Mouse (Mus musculus) lung, embryonic 15.5 days (tissue): Measurements from ENCODE around the gene Gm12355. TPM values are rescaled to one million over a fixed set of nuclear protein-coding genes. Genes with fewer than 3 reads are reported as not detected.
"Not testable (repeated sequence)": the region's sequence is repeated elsewhere in the genome, so short reads cannot be mapped to it uniquely, and the experiment has no call there.

ENCODE experiments used
- ATAC-seq: fragments of 200-750 bp; cut with Nextera tagmentation; 2 replicates; pipeline ENCODE4 v1.8.0; 2017; ENCODE audit warnings: moderate number of reproducible peaks, borderline replicate concordance; ENCODE audit not compliant: low FRiP score, low TSS enrichment; ENCODE audit errors: extremely low read depth
- H3K27ac ChIP-seq: fragments of 300-500 bp; sonication (generic); 2 replicates; pipeline ENCODE4 v1.5.1; 2015; ENCODE audit warnings: moderate library complexity, mild to moderate bottlenecking, inconsistent platforms
- H3K27me3 ChIP-seq: fragments of 300-500 bp; sonication (generic); 2 replicates; pipeline ENCODE4 v1.6.1; 2015; ENCODE audit warnings: inconsistent platforms
- H3K36me3 ChIP-seq: fragments of 300-500 bp; sonication (generic); 2 replicates; pipeline ENCODE4 v1.6.1; 2015; ENCODE audit warnings: inconsistent platforms
- H3K4me1 ChIP-seq: fragments of 300-500 bp; sonication (generic); 2 replicates; pipeline ENCODE4 v1.6.1; 2015; ENCODE audit warnings: inconsistent platforms
- H3K4me2 ChIP-seq: fragments of 300-500 bp; sonication (generic); 2 replicates; pipeline ENCODE4 v1.6.1; 2015; ENCODE audit warnings: inconsistent platforms, mild to moderate bottlenecking, moderate library complexity
- H3K4me3 ChIP-seq: fragments of 300-500 bp; sonication (generic); 2 replicates; pipeline ENCODE4 v1.5.1; 2015; ENCODE audit warnings: mild to moderate bottlenecking, inconsistent platforms
- H3K9ac ChIP-seq: fragments of 300-500 bp; sonication (generic); 2 replicates; pipeline ENCODE4 v1.6.1; 2015; ENCODE audit warnings: inconsistent platforms
- H3K9me3 ChIP-seq: fragments of 300-500 bp; sonication (generic); 2 replicates; pipeline ENCODE4 v1.6.1; 2016; ENCODE audit warnings: inconsistent platforms
- WGBS: fragments of 180-500 bp; shearing (Covaris S2); methylation state at CpG from one replicate; pipeline ENCODE4 v1.1.7; 2015; 5-methylcytosine and 5-hydroxymethylcytosine counted together
- polyA plus RNA-seq: library from polyadenylated mRNA; unstranded; fragments of >200 nt; fragmentation: Nextera tagmentation; extraction: Ambion mirVana; gene quantifications from 2 replicates; pipeline ENCODE4 v1.2.1, GENCODE M21; 2015

Gene Gm12355
- 1.0 and 1.4 TPM in 2 replicates for polyA plus RNA-seq

- WGBS: 89% methylated on average over 10 of the region's 10 CpGs
- Histone ChIP-seq H3K9ac (no peak within 1 kb of the TSS), H3K27ac (no peak within 1 kb of the TSS), H3K9me3 (no peaks in the 10 kb centered on the region), H3K4me2 (no peak within 1 kb of the TSS), H3K4me1 (no peaks in the 10 kb centered on the region), H3K4me3 (no peak within 1 kb of the TSS), H3K27me3 (no peaks in the 10 kb centered on the region), H3K36me3 (no peaks in the 10 kb centered on the region)
- no peak for ATAC-seq
Measured at GRCm38 (mm10) chr11:98625611-98626410, at the start of gene Gm12355, which contains the start of gene Gsdma3. Gene Gm12355 (minus strand): TSS chr11:98625661. Gene Gsdma3 (plus strand): TSS chr11:98626360.

GRCm38 (mm10) chr11:98673136-98673535, 47.7 kb upstream of the Gm12355 start:
- H3K4me2 ChIP-seq, H3K9me3 ChIP-seq, H3K36me3 ChIP-seq, H3K4me3 ChIP-seq, H3K27me3 ChIP-seq, H3K4me1 ChIP-seq, H3K9ac ChIP-seq, H3K27ac ChIP-seq: not testable (repeated sequence)
- WGBS: 13% methylated on average over 7 of the region's 7 CpGs
- peak; percentile 46; the same call in 1 of the 2 replicates for ATAC-seq

- Histone ChIP-seq H3K9ac (no peak overlapping the region), H3K4me2 (no peak overlapping the region), H3K4me1 (no peaks in the 10 kb centered on the region), H3K27me3 (peaks cover 11% of the 10 kb centered on the region; the same call in 1 of the 2 replicates), H3K27ac (no peak overlapping the region), H3K4me3 (no peak overlapping the region), H3K36me3 (no peaks in the 10 kb centered on the region), H3K9me3 (no peaks in the 10 kb centered on the region)
- WGBS: 72% methylated on average over 5 of the region's 5 CpGs
- no peak for ATAC-seq
Measured at GRCm38 (mm10) chr11:98672482-98672881, 47.0 kb upstream of the Gm12355 start.

- no peaks in the 10 kb centered on the region for H3K36me3 ChIP-seq
- no peaks in the 10 kb centered on the region for H3K9me3 ChIP-seq
- H3K4me3 ChIP-seq: no peak overlapping the region
- H3K4me1 ChIP-seq: no peaks in the 10 kb centered on the region
- WGBS: 55% methylated on average over 5 of the region's 5 CpGs
- H3K27ac ChIP-seq: no peak overlapping the region
- no peak for ATAC-seq
- H3K9ac ChIP-seq: no peak overlapping the region
- H3K27me3 ChIP-seq: peaks cover 14% of the 10 kb centered on the region; the same call in 1 of the 2 replicates
- no peak overlapping the region for H3K4me2 ChIP-seq
Measured at GRCm38 (mm10) chr11:98671857-98672256, 46.4 kb upstream of the Gm12355 start.

- H3K4me3 ChIP-seq: no peak overlapping the region
- 64% methylated on average over 3 of the region's 3 CpGs for WGBS
- no peaks in the 10 kb centered on the region for H3K36me3 ChIP-seq
- peaks cover 14% of the 10 kb centered on the region; the same call in 1 of the 2 replicates for H3K27me3 ChIP-seq
- H3K4me1 ChIP-seq: no peaks in the 10 kb centered on the region
- no peaks in the 10 kb centered on the region for H3K9me3 ChIP-seq
- H3K9ac ChIP-seq: no peak overlapping the region
- no peak overlapping the region for H3K4me2 ChIP-seq
- no peak overlapping the region for H3K27ac ChIP-seq
- no peak for ATAC-seq
Measured at GRCm38 (mm10) chr11:98671284-98671815, 45.9 kb upstream of the Gm12355 start.

GRCm38 (mm10) chr11:98668984-98669383, 43.5 kb upstream of the Gm12355 start:
- Histone ChIP-seq H3K36me3 (no peaks in the 10 kb centered on the region), H3K9me3 (no peaks in the 10 kb centered on the region), H3K27ac (no peak overlapping the region), H3K4me2 (no peak overlapping the region), H3K27me3 (peaks cover 14% of the 10 kb centered on the region; the same call in 1 of the 2 replicates), H3K4me3 (no peak overlapping the region), H3K4me1 (no peaks in the 10 kb centered on the region), H3K9ac (no peak overlapping the region)
- no peak for ATAC-seq
- 47% methylated on average over 2 of the region's 2 CpGs for WGBS

GRCm38 (mm10) chr11:98664091-98664490, 38.6 kb upstream of the Gm12355 start, which contains the start of gene Gsdma:
Gene Gsdma (plus strand): TSS chr11:98664351.
- no peak within 1 kb of the TSS for H3K4me3 ChIP-seq
- H3K4me1 ChIP-seq: no peaks in the 10 kb centered on the region
- no peaks in the 10 kb centered on the region for H3K36me3 ChIP-seq
- H3K27ac ChIP-seq: no peak within 1 kb of the TSS
- H3K9ac ChIP-seq: no peak within 1 kb of the TSS
- 7% methylated on average over 4 of the region's 4 CpGs for WGBS
- H3K4me2 ChIP-seq: no peak within 1 kb of the TSS
- H3K27me3 ChIP-seq: peaks cover 14% of the 10 kb centered on the region; the same call in 1 of the 2 replicates
- no peak for ATAC-seq
- no peaks in the 10 kb centered on the region for H3K9me3 ChIP-seq

GRCm38 (mm10) chr11:98660517-98660916, 35.1 kb upstream of the Gm12355 start:
- ATAC-seq: no peak
- Histone ChIP-seq H3K27ac (no peak overlapping the region), H3K36me3 (no peaks in the 10 kb centered on the region), H3K27me3 (no peaks in the 10 kb centered on the region), H3K4me3 (no peak overlapping the region), H3K4me1 (no peaks in the 10 kb centered on the region), H3K9me3 (no peaks in the 10 kb centered on the region), H3K4me2 (no peak overlapping the region), H3K9ac (no peak overlapping the region)
- WGBS: 4% methylated on average over 6 of the region's 6 CpGs

GRCm38 (mm10) chr11:98655076-98655475, 29.6 kb upstream of the Gm12355 start:
- not testable (repeated sequence) for H3K27ac ChIP-seq, ATAC-seq, H3K9me3 ChIP-seq, H3K27me3 ChIP-seq, H3K36me3 ChIP-seq, H3K4me3 ChIP-seq, H3K9ac ChIP-seq, H3K4me2 ChIP-seq, H3K4me1 ChIP-seq
- 14% methylated on average over 7 of the region's 7 CpGs for WGBS

- Histone ChIP-seq H3K9me3 (no peaks in the 10 kb centered on the region), H3K36me3 (no peaks in the 10 kb centered on the region), H3K4me1 (no peaks in the 10 kb centered on the region), H3K27me3 (peaks cover 3% of the 10 kb centered on the region; the same call in 1 of the 2 replicates), H3K4me3 (no peak within 1 kb of the TSS), H3K27ac (no peak within 1 kb of the TSS), H3K9ac (no peak within 1 kb of the TSS), H3K4me2 (no peak within 1 kb of the TSS)
- no peak for ATAC-seq
- WGBS: 44% methylated on average over 2 of the region's 2 CpGs
Measured at GRCm38 (mm10) chr11:98646459-98646858, 21.0 kb upstream of the Gm12355 start, which contains the start of gene Gsdma2. Gene Gsdma2 (plus strand): TSS chr11:98646759.

- 46% methylated on average over 2 of the region's 2 CpGs for WGBS
- H3K4me1 ChIP-seq: no peaks in the 10 kb centered on the region
- no peak overlapping the region for H3K27ac ChIP-seq
- no peak overlapping the region for H3K4me3 ChIP-seq
- H3K27me3 ChIP-seq: peaks cover 3% of the 10 kb centered on the region; the same call in 1 of the 2 replicates
- no peak overlapping the region for H3K9ac ChIP-seq
- no peaks in the 10 kb centered on the region for H3K36me3 ChIP-seq
- no peaks in the 10 kb centered on the region for H3K9me3 ChIP-seq
- ATAC-seq: no peak
- no peak overlapping the region for H3K4me2 ChIP-seq
Measured at GRCm38 (mm10) chr11:98645946-98646345, 20.5 kb upstream of the Gm12355 start.

- H3K27ac ChIP-seq: no peak overlapping the region
- H3K36me3 ChIP-seq: no peaks in the 10 kb centered on the region
- no peaks in the 10 kb centered on the region for H3K9me3 ChIP-seq
- WGBS: 80% methylated on average over 3 of the region's 3 CpGs
- H3K4me2 ChIP-seq: no peak overlapping the region
- no peak for ATAC-seq
- peaks cover 3% of the 10 kb centered on the region; the same call in 1 of the 2 replicates for H3K27me3 ChIP-seq
- no peak overlapping the region for H3K4me3 ChIP-seq
- H3K9ac ChIP-seq: no peak overlapping the region
- H3K4me1 ChIP-seq: no peaks in the 10 kb centered on the region
Measured at GRCm38 (mm10) chr11:98644757-98645156, 19.3 kb upstream of the Gm12355 start.
